Mouse (Mus musculus) spleen, adult 2 months (tissue): ENCODE measurements around the gene Plce1.

Source experiments
- CTCF ChIP-seq: fragments of 200-500 bp; IDR thresholded peaks from 2 replicates; pipeline ENCODE4 v1.5.1; 2011; ENCODE audit warnings: mild to moderate bottlenecking, inconsistent platforms; ENCODE audit not compliant: insufficient read depth, insufficient read length, insufficient replicate concordance; ENCODE audit errors: extremely low read depth
- POLR2A ChIP-seq: fragments of 200-500 bp; IDR thresholded peaks from 2 replicates; pipeline ENCODE4 v1.6.1; 2011; ENCODE audit warnings: low read depth, low read length, inconsistent platforms

GRCm38 (mm10) chr19:38478948-38479347, 2.0 kb upstream of the Plce1 start:
- TF ChIP-seq CTCF (no peak), POLR2A (no peak)
